Mouse (Mus musculus): Measurements from ENCODE around the gene Tspear. TPM values are rescaled to one million over a fixed set of nuclear protein-coding genes. Genes with fewer than 3 reads are reported as not detected.
"Not testable (repeated sequence)": the region's sequence is repeated elsewhere in the genome, so short reads cannot be mapped to it uniquely, and the experiment has no call there.

Gene Tspear
- polyA plus RNA-seq, 1 experiment from 2014 or later: 1.5 TPM

DNA sequence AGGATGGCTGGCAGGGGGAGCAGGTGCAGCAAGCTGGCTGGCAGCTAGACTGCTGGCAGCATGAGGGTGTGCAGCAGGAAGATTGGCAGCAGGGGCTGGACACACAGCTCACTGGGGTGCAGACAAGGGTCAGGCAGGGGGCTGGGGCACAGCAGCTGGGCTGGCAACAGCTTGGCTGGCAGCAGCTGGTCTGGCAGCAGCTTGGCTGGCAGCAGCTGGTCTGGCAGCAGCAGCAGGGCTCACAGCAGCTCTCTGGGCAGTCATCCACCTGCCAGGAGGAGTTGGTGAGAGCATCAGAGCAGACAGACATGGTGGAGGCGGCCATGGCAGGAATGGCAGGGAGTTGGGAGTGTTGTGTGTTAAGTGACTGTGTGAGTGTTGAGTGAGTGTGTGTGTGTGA, 101.5 kb downstream of the Tspear start, which contains the start of gene Gm7137:
Gene Gm7137, minus strand, starts transcription at position 325 of the 400 bp plus-strand sequence.
- H3K4me1 ChIP-seq (ENCODE audit: control insufficient read depth, insufficient read depth, low read length); H3K9ac ChIP-seq (replicated peaks; ENCODE audit: low read depth, low read length); H3K36me3 ChIP-seq (ENCODE audit: control insufficient read depth, insufficient read depth, low read length); H3K4me3 ChIP-seq (ENCODE audit: low read depth, low read length); H3K9me3 ChIP-seq (ENCODE audit: control insufficient read depth, low read length); H3K27me3 ChIP-seq (ENCODE audit: control insufficient read depth, insufficient read depth, low read length); H3K27ac ChIP-seq (ENCODE audit: low read depth, low read length); ATAC-seq (ENCODE audit: low read depth); H3K4me2 ChIP-seq (ENCODE audit: low read depth, low read length): not testable (repeated sequence)
- WGBS: no CpG with 5 or more reads among the region's 1 CpGs

DNA sequence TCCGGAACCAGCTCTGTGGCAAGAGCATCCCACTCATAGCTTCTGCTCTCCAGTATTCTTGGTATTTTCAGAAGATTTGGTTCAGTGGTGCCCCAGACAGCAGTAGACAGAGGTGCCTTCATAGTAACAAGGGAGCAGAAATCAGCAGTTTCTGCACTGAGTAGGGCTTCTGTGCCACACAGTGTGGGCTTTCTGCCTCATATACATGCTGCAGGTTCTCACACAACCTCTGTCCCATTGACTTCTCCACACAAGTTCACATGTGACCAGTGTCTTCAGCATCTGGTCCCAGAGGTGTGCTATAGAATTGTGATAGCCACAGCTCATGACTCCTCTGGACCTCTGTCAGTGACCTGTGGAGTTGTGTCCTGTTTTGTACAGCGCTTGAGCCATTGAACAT, 102.3 kb downstream of the Tspear start:
- Histone ChIP-seq H3K27me3 (ENCODE audit: control insufficient read depth, insufficient read depth, low read length) (no peaks in the 10 kb centered on the region), H3K9me3 (ENCODE audit: control insufficient read depth, low read length) (no peaks in the 10 kb centered on the region), H3K27ac (ENCODE audit: low read depth, low read length) (no peak overlapping the region), H3K4me3 (ENCODE audit: low read depth, low read length) (no peak overlapping the region), H3K4me2 (ENCODE audit: low read depth, low read length) (no peak overlapping the region), H3K36me3 (ENCODE audit: control insufficient read depth, insufficient read depth, low read length) (no peaks in the 10 kb centered on the region), H3K4me1 (ENCODE audit: control insufficient read depth, insufficient read depth, low read length) (no peaks in the 10 kb centered on the region), H3K9ac (replicated peaks; ENCODE audit: low read depth, low read length) (no peak overlapping the region)
- no peak for ATAC-seq (ENCODE audit: low read depth)
- 83% methylated on average over 2 of the region's 2 CpGs for WGBS

DNA sequence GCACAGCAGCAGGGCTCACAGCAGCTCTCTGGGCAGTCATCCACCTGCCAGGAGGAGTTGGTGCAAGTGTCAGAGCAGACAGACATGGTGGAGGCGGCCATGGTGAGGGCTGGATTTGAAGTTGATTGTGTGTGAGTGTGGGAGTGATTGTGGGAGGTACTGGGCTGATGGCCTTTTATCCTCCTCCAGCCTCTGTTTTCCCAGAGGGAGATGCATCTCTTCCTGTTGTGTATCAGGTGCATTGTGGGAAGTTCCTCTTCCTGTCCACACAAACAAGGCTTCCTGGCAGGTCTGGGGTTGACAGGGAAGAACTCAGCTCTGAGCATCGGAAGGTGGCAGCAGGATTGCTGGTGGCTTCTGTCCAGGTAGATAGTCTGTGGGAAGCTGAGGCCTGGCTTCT, 108.6 kb downstream of the Tspear start, which contains the start of gene Gm9639:
Gene Gm9639, minus strand, starts transcription at position 101 of the 400 bp plus-strand sequence.
- Histone ChIP-seq H3K4me3 (ENCODE audit: low read depth, low read length) (no peak within 1 kb of the TSS), H3K9ac (replicated peaks; ENCODE audit: low read depth, low read length) (no peak within 1 kb of the TSS), H3K36me3 (ENCODE audit: control insufficient read depth, insufficient read depth, low read length) (no peaks in the 10 kb centered on the region), H3K27me3 (ENCODE audit: control insufficient read depth, insufficient read depth, low read length) (no peaks in the 10 kb centered on the region), H3K4me1 (ENCODE audit: control insufficient read depth, insufficient read depth, low read length) (no peaks in the 10 kb centered on the region), H3K9me3 (ENCODE audit: control insufficient read depth, low read length) (no peaks in the 10 kb centered on the region), H3K4me2 (ENCODE audit: low read depth, low read length) (no peak within 1 kb of the TSS), H3K27ac (ENCODE audit: low read depth, low read length) (no peak within 1 kb of the TSS)
- WGBS: 60% methylated on average over 2 of the region's 2 CpGs
- no peak for ATAC-seq (ENCODE audit: low read depth)

DNA sequence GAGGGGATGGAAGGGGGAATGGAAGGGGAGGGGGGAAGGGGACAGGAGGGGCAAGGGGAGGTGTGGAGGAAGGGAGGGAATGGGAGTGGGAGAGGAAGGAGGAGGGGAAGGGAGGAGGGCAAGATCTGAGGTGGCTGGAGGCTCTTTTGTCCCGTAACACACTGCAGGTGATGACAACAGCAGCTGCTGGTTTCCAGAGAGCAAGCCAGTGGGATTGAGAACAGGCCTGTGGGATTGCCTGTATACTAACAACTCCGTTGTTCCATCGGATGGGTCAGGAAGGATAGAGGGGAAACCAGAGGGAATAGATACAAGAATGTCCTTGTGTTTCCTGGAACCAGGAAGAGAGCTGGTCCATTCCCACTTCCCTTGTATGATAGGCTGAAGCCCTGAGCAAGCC, 111.3 kb downstream of the Tspear start:
- ATAC-seq (ENCODE audit: low read depth): no peak
- Histone ChIP-seq H3K27ac (ENCODE audit: low read depth, low read length) (no peak overlapping the region), H3K27me3 (ENCODE audit: control insufficient read depth, insufficient read depth, low read length) (no peaks in the 10 kb centered on the region), H3K36me3 (ENCODE audit: control insufficient read depth, insufficient read depth, low read length) (no peaks in the 10 kb centered on the region), H3K4me2 (ENCODE audit: low read depth, low read length) (no peak overlapping the region), H3K9ac (replicated peaks; ENCODE audit: low read depth, low read length) (no peak overlapping the region), H3K4me1 (ENCODE audit: control insufficient read depth, insufficient read depth, low read length) (no peaks in the 10 kb centered on the region), H3K4me3 (ENCODE audit: low read depth, low read length) (no peak overlapping the region), H3K9me3 (ENCODE audit: control insufficient read depth, low read length) (no peaks in the 10 kb centered on the region)
- 16% methylated on average over 3 of the region's 3 CpGs for WGBS

DNA sequence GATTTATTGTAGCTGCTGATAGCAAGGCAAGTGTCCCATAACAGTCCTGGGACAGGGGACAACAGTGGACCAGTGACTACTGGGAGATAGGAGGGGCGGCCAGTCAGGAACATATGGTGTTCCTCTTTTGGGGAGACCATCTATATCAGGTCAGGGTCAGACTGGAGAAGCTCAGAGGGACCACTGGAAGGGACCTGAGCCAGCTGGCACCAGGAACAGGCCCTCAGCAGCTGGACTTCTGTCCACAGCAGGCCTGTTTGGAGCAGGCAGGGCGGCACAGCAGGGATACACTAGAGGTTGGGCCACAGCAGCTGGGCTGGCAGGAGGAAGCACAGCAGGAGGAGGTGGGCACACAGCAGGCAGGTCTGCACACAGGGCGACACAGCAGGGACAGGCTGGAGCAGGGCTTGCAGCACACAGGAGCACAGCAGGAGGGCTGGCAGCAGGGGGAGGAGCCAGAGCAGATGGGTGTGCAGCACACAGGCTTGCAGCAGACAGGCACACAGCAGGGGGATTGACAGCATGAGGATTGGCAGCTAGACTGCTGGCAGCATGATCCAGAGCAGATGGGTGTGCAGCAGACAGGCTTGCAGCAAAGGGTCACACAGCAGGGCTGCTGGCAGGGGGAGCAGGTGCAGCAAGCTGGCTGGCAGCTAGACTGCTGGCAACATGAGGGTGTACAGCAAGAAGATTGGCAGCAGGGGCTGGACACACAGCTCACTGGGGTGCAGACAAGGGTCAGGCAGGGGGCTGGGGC, 112.0 kb downstream of the Tspear start:
- H3K4me1 ChIP-seq (ENCODE audit: control insufficient read depth, insufficient read depth, low read length); H3K4me2 ChIP-seq (ENCODE audit: low read depth, low read length); H3K9me3 ChIP-seq (ENCODE audit: control insufficient read depth, low read length); H3K36me3 ChIP-seq (ENCODE audit: control insufficient read depth, insufficient read depth, low read length); H3K4me3 ChIP-seq (ENCODE audit: low read depth, low read length); H3K27ac ChIP-seq (ENCODE audit: low read depth, low read length); ATAC-seq (ENCODE audit: low read depth); H3K9ac ChIP-seq (replicated peaks; ENCODE audit: low read depth, low read length); H3K27me3 ChIP-seq (ENCODE audit: control insufficient read depth, insufficient read depth, low read length): not testable (repeated sequence)
- WGBS: 33% methylated on average over 3 of the region's 3 CpGs

DNA sequence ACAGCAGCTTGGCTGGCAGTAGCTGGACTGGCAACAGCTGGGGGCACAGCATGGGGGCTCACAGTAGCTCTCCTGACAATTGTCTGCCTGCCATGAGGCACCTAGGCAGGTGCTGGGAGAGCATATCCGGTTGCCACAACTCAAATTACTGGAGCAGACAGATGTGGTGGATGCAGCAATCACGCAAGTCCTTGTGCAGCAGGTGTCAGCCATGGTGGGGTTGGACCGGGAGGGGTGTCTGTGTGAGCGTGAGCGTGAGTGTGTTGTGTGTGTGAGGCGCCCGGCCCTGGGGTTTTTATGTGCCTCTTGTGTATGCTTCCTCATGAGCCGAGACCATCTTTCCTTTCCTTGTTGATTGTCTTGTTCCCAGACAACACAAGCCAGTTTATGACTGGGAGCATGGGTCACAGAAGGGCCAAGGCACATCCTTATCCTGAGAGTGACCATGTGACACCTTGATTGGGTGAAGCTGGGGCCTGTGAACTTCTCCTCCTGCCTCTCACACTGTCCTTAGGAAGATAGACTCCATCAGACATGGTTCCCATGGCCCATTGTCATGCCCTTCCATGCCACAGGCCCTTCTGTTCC, 112.6 kb downstream of the Tspear start, which contains the start of gene Gm19668:
Gene Gm19668, minus strand, starts transcription at position 213 of the 588 bp plus-strand sequence.
- H3K27me3 ChIP-seq (ENCODE audit: control insufficient read depth, insufficient read depth, low read length): no peaks in the 10 kb centered on the region
- no peak within 1 kb of the TSS for H3K9ac ChIP-seq (replicated peaks; ENCODE audit: low read depth, low read length)
- 0 out of 2 replicates have a peak, but pooled peaks have one; percentile 14 for ATAC-seq (ENCODE audit: low read depth)
- H3K4me3 ChIP-seq (ENCODE audit: low read depth, low read length): no peak within 1 kb of the TSS
- WGBS: 34% methylated on average over 8 of the region's 8 CpGs
- no peaks in the 10 kb centered on the region for H3K36me3 ChIP-seq (ENCODE audit: control insufficient read depth, insufficient read depth, low read length)
- H3K4me1 ChIP-seq (ENCODE audit: control insufficient read depth, insufficient read depth, low read length): no peaks in the 10 kb centered on the region
- no peak within 1 kb of the TSS for H3K27ac ChIP-seq (ENCODE audit: low read depth, low read length)
- H3K9me3 ChIP-seq (ENCODE audit: control insufficient read depth, low read length): no peaks in the 10 kb centered on the region
- no peak within 1 kb of the TSS for H3K4me2 ChIP-seq (ENCODE audit: low read depth, low read length)

DNA sequence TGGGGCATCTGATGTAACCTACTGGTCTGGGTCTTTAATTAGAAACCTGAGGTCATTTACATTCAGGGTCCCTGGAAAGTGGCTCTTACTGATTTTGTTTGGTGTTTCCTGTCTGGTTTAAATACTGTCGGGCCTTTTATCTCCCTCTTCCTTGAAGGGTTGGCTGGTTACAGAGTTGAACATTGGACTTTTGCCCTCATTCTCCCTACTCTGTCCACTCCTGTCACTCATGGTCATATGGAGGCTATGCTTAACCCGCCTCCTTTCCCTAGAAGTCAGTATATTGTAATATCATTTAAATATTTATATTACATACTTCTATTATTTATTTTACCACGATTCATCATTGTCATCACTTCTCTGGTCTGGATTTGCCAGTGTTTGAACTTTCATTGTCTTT, 117.7 kb downstream of the Tspear start:
- Histone ChIP-seq H3K27me3 (ENCODE audit: control insufficient read depth, insufficient read depth, low read length) (no peaks in the 10 kb centered on the region), H3K9ac (replicated peaks; ENCODE audit: low read depth, low read length) (no peak overlapping the region), H3K27ac (ENCODE audit: low read depth, low read length) (no peak overlapping the region), H3K9me3 (ENCODE audit: control insufficient read depth, low read length) (no peaks in the 10 kb centered on the region), H3K36me3 (ENCODE audit: control insufficient read depth, insufficient read depth, low read length) (no peaks in the 10 kb centered on the region), H3K4me1 (ENCODE audit: control insufficient read depth, insufficient read depth, low read length) (no peaks in the 10 kb centered on the region), H3K4me3 (ENCODE audit: low read depth, low read length) (no peak overlapping the region), H3K4me2 (ENCODE audit: low read depth, low read length) (no peak overlapping the region)
- no peak for ATAC-seq (ENCODE audit: low read depth)
- WGBS: 87% methylated on average over 3 of the region's 3 CpGs

DNA sequence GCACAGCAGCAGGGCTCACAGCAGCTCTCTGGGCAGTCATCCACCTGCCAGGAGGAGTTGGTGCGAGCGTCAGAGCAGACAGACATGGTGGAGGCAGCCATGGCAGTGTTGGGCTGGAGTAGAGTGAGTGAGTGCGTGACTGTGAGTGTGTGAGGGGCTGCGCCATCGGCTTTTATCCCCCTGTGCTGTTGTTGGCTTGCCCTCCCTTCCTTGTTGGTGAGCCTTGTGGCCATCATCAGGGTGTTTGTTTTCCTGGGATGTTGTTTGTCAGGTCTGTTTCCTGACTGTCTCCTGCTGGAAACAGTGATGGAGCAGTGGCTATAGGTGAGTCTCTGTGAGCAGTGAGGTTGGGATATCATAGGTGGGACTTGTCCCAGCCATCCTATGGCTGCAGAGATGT, 125.4 kb downstream of the Tspear start, which contains the start of gene Gm9507:
Gene Gm9507, minus strand, starts transcription at position 101 of the 400 bp plus-strand sequence.
- WGBS: 81% methylated on average over 5 of the region's 5 CpGs

DNA sequence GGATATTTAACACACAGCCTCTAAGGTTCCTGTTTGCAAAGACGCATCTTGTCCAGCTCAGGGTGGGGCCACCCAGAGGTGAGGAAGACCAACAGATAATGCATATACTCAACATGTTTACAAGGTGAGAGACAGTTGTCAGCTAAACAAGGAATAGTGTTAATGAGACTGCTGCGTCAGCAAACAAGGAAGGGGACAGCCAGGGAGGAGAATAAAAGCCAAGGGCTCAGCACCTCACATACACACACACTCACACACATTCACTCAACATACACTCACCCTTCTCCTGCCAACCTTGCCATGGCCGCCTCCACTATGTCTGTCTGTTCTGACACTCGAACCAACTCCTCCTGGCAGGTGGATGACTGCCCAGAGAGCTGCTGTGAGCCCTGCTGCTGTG, 128.0 kb downstream of the Tspear start, which contains the start of gene Gm2696:
Gene Gm2696, plus strand, starts transcription at position 301 of the 400 bp plus-strand sequence.
- no peaks in the 10 kb centered on the region for H3K36me3 ChIP-seq (ENCODE audit: control insufficient read depth, insufficient read depth, low read length)
- no peak within 1 kb of the TSS for H3K27ac ChIP-seq (ENCODE audit: low read depth, low read length)
- no peaks in the 10 kb centered on the region for H3K27me3 ChIP-seq (ENCODE audit: control insufficient read depth, insufficient read depth, low read length)
- H3K9ac ChIP-seq (replicated peaks; ENCODE audit: low read depth, low read length): no peak within 1 kb of the TSS
- no peak within 1 kb of the TSS for H3K4me3 ChIP-seq (ENCODE audit: low read depth, low read length)
- no peaks in the 10 kb centered on the region for H3K4me1 ChIP-seq (ENCODE audit: control insufficient read depth, insufficient read depth, low read length)
- 59% methylated on average over 4 of the region's 4 CpGs for WGBS
- no peaks in the 10 kb centered on the region for H3K9me3 ChIP-seq (ENCODE audit: control insufficient read depth, low read length)
- H3K4me2 ChIP-seq (ENCODE audit: low read depth, low read length): no peak within 1 kb of the TSS
- no peak for ATAC-seq (ENCODE audit: low read depth)

More for the DNA sequence above, 125.4 kb downstream of the Tspear start, which contains the start of gene Gm9507:
- H3K27me3 ChIP-seq (ENCODE audit: control insufficient read depth, insufficient read depth, low read length): no peaks in the 10 kb centered on the region
- no peak for ATAC-seq (ENCODE audit: low read depth)
- no peaks in the 10 kb centered on the region for H3K4me1 ChIP-seq (ENCODE audit: control insufficient read depth, insufficient read depth, low read length)
- H3K4me3 ChIP-seq (ENCODE audit: low read depth, low read length): no peak within 1 kb of the TSS
- no peak within 1 kb of the TSS for H3K4me2 ChIP-seq (ENCODE audit: low read depth, low read length)
- no peak within 1 kb of the TSS for H3K27ac ChIP-seq (ENCODE audit: low read depth, low read length)
- no peaks in the 10 kb centered on the region for H3K36me3 ChIP-seq (ENCODE audit: control insufficient read depth, insufficient read depth, low read length)
- no peaks in the 10 kb centered on the region for H3K9me3 ChIP-seq (ENCODE audit: control insufficient read depth, low read length)
- H3K9ac ChIP-seq (replicated peaks; ENCODE audit: low read depth, low read length): no peak within 1 kb of the TSS
